Mouse (Mus musculus) lung, postnatal 0 days (tissue): ENCODE results near the gene Socs3.

Experiments used
- CTCF ChIP-seq: IDR thresholded peaks from 2 replicates; pipeline ENCODE4 v1.5.1; 2016; ENCODE audit warnings: antibody characterized with exemption, mild to moderate bottlenecking
- EP300 ChIP-seq: IDR thresholded peaks from 2 replicates; pipeline ENCODE4 v1.6.1; 2016; ENCODE audit warnings: antibody characterized with exemption, mild to moderate bottlenecking, control low read depth

DNA sequence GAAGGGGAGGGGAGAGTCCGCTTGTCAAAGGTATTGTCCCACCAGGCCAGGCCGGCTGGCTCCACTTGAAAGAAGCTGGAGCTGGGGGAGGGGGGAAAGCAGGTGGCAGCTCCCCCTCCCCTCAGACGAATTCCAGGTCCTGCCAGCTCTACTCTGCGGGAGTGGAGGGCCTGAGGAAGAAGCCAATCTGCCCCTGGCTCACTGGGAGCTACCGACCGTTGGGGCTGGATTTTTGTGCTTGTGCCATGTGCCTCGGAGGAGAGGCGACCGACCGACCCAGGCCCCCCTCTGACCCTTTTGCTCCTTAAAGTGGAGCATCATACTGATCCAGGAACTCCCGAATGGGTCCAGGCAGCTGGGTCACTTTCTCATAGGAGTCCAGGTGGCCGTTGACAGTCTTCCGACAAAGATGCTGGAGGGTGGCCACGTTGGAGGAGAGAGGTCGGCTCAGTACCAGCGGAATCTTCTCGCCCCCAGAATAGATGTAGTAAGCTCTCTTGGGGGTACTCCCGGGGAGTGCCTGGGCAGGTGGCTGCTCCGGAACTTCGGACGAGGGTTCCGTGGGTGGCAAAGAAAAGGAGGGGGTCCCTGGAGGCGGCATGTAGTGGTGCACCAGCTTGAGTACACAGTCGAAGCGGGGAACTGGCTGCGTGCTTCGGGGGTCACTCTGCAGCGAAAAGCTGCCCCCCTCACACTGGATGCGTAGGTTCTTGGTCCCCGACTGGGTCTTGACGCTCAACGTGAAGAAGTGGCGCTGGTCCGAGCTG, 2.4 kb downstream of the Socs3 start:
- TF ChIP-seq EP300 (no peak), CTCF (no peak; the same call in 1 of the 2 replicates)
